Mouse (Mus musculus): ENCODE results near the gene Calr3.

Gene Calr3

GRCm38 (mm10) chr8:72438248-72439015 lies 5.2 kb downstream of the Calr3 start:
- DNase-seq (ENCODE audit: low read depth, low spot score), result no peak

GRCm38 (mm10) chr8:72434952-72435351 lies 8.7 kb downstream of the Calr3 start:
- DNase-seq (ENCODE audit: low read depth, low spot score), result no peak

DNA sequence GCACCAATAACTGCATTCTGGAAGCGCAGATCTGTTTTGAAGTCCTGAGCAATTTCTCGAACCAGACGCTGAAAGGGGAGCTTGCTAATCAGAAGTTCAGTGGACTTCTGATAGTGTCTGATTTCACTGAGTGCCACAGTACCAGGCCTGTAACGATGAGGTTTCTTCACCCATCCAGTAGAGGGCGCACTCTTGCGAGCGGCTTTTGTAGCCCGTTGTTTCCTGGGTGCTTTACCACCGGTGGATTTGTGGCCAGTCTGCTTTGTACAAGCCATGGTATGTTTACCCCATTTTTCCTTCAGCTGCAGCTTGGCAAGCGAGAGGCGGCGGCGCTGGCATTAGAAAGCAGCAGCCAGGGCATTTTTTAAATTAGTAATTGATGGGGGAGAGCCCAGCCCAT lies 14.0 kb downstream of the Calr3 start:
- no peak for DNase-seq (ENCODE audit: low read depth, low spot score)

DNA sequence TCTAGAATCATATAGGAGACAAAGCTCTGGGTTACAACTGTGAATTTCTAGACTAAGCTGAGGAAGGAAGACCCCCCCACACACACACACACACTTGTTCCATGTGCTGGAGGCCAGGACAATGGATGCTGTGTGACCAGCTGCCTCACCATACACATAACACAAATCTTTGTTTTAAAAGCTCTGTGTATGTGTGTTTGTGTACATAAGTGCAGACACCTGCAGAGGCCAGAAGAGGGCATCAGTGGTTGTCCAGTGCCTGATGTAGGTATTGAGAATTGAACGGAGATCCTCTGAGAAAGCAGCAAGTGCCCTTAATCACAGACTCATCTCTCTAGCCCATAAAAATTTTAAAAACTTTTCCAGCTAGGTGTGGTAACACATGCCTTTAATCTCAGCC lies 20.7 kb downstream of the Calr3 start:
- DNase-seq (ENCODE audit: low read depth, low spot score), result no peak

- DNase-seq (ENCODE audit: low read depth, low spot score), result peak; percentile 97
These were observed 22.0 kb downstream of the Calr3 start, which contains the start of gene Eps15l1 for GRCm38 (mm10) chr8:72421362-72422335. Gene Eps15l1, minus strand, starts transcription at chr8:72421460.

DNA sequence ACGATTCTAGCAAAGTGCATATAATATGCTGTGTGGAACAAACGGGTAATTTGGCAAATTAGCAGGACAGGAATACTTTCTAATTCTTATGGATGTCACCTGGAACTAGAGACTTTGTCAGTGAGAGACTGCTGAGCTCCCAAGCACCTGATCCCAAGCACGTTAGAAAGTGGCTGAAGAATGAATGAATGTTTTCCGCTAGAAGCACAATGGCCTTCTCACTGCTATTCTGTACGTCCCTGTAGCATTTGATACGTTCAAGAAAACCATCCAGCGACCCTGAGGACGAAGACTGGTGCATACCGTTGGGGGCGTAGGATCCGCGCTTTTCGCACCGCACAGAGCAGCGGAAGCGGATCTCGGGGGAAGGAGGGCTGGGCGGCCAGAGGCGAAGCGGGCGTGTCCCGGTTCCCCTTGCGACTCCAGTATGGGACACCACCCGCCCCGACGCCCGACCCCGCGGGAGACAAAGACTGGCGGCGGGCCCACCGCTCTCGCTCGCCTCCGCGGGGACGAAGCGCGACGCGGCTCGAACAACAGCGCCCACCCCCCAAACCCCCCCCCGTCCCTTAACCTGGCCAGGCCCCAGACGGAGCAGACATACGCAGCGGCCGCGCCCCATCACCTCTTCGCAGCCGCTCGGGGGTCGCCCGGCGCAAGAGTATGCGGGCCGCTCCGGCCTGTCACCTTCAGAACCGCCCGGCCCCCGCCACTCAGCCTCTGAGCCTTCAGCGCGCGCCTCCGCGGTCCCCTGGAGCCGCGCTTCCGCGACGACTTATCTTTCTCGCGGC lies 22.9 kb downstream of the Calr3 start:
- DNase-seq (ENCODE audit: low read depth, low spot score), result peak; percentile 16

DNA sequence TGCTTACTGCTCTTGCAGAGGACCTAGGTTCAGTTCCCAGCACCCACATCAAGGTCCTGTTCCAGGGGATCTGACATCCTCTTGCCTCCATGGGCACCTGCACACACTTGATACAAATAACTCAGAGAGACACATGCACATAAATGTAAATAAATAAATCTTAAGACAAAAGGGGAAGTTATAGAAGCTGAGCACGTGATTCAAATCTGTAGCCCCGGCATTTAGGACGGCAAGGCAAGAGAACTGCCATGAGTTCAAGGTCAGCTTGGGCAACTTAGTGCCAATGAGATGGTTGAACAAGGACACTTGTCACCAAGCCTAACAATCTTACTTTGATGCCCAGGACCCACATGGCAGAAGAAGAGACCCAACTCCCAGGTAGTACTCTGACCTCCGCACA lies 25.6 kb downstream of the Calr3 start:
- DNase-seq (ENCODE audit: low read depth, low spot score), result no peak

DNA sequence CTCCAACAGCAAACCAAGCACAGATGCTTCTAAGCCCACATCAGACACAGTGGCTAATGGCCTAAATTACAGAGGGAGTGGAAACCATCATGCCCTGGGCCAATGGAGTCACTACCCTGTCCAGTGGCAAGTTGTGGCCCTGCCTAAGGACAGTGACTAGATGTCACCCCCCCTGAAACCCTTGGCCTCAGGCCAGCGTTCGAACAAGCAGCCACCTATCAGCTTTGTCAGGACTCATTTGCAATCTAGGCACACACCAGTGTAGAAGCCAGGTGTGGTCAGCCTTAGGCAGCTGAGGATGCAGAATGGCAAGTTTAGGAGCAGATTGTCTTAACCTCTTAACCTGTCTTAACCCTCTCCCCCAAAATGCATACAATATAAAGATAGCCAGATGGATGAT lies 28.4 kb downstream of the Calr3 start:
- DNase-seq (ENCODE audit: low read depth, low spot score), result no peak

GRCm38 (mm10) chr8:72413839-72414238 lies 29.8 kb downstream of the Calr3 start:
- no peak for DNase-seq (ENCODE audit: low read depth, low spot score)

DNA sequence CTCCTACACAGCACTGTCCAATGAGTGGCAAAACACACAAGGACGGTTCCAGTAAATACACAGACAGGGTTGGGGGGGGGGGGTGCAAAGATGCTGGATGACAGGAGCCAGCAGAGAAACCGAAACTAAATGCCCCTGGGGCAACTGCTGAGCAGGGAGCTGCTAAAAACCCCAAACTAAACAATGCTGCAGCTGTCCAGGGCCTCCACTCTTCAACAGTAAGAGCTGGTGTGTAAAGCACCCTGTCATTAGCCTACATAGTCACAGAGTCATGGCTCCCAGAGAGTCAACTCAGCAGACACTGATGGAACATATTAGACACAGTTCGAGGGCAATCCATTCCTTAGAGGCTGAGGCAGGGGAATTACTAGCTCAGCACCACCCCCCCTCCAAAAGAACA lies 34.2 kb downstream of the Calr3 start:
- no peak for DNase-seq (ENCODE audit: low read depth, low spot score)

DNA sequence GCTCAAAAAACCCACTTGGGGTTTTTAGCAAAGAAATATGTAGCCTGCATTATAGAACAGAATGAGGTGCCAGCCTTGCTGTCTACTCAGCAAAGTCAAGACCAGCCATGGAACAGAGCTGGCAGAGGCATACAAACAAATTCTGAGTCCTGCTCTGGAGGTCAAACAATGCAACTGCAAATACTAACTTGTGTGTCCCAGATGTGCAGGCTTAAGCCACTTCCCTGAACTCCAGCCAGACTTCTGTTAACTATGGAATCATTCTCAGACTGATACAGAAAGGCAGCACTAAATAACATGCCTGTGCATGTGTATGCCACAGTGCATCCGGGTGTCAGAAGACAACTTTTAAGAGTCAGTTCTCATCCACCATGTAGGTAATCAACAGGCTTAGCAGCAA lies 35.8 kb downstream of the Calr3 start:
- no peak for DNase-seq (ENCODE audit: low read depth, low spot score)

GRCm38 (mm10) chr8:72402981-72403380 lies 40.7 kb downstream of the Calr3 start:
- no peak for DNase-seq (ENCODE audit: low read depth, low spot score)

DNA sequence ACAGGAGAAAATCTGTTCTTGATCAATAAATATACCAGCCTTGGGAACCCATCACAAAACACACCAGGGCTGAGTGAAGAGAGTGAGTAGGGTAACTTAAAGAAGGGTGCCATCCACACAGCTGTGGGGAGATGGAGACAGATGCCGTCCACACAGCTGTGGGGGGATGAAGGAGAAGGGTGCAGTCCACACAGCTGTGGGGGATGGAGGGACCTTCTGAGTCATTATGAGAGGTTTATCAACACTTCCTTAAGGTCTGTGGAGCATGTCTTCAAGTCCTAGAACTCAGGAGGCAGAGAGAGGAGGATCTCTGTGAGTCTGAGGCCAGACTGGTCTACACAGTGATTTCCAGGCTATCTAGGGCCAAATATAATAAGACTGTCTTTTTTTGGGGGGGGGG lies 42.3 kb downstream of the Calr3 start:
- DNase-seq (ENCODE audit: low read depth, low spot score), result no peak

- DNase-seq (ENCODE audit: low read depth, low spot score), result no peak
These were observed 57.9 kb downstream of the Calr3 start for GRCm38 (mm10) chr8:72385737-72386136.

DNA sequence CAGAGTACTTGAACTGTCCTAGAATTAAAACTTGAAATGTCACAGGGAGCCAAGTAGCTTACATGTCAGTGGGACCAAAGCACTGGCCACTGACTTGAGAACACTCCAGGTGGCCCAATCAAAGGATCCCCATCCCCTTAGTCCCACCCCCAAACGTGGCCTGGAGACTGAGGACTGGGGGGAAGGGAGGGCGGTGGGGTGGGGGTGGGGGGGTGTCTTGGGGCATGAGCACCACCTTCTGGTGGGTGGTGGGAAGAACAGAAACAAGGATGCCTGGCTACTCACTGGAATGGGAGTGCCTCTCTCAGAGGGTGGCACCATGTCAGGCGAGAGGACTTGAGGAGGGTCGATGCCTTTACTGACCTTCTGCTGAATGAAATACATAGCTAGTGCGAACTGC lies 61.3 kb downstream of the Calr3 start:
- DNase-seq (ENCODE audit: low read depth, low spot score), result no peak

GRCm38 (mm10) chr8:72380656-72381055 lies 63.0 kb downstream of the Calr3 start:
- DNase-seq (ENCODE audit: low read depth, low spot score), result no peak

DNA sequence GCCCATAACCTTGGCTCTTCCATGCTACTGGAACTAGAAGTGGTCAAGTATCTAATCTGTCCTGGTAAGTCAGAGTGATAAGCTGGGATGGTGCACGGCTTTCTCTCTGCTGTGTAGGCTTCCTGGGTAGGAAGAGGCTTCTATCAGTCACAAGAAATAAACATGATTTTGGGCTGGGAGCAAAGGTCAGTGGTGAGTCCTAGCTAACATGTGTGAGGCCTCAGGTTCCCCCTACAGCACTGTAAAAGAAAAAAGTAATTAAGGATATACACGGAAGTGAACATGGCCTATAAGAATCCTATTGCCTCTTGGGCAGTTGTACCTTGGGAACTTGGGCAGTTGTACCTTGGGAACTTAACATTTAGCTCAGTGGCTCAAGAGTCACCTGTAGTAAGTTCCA lies 66.8 kb downstream of the Calr3 start:
- DNase-seq (ENCODE audit: low read depth, low spot score), result no peak

GRCm38 (mm10) chr8:72376309-72376708 lies 67.4 kb downstream of the Calr3 start:
- DNase-seq (ENCODE audit: low read depth, low spot score), result no peak

- DNase-seq (ENCODE audit: low read depth, low spot score), result no peak
These were observed 68.5 kb downstream of the Calr3 start for GRCm38 (mm10) chr8:72375161-72375560.
